Mouse (Mus musculus) left cerebral cortex, adult 2 months (tissue): ENCODE data around the gene Lingo1. TPM values are rescaled to one million over a fixed set of nuclear protein-coding genes. Genes with fewer than 3 reads are reported as not detected.

Source experiments
- DNase-seq, 2 experiments: peaks; one replicate each; pipeline ENCODE4 v3.0.0; 2021 to 2022; ENCODE audit warnings: low spot score in 2 of 2, mixed read lengths in 1 of 2; ENCODE audit errors: extremely low spot score in 1 of 2
- H3K27ac ChIP-seq: fragments of 200-600 bp; 2 replicates; pipeline ENCODE4 v1.8.1; 2022
- H3K4me3 ChIP-seq: fragments of 200-600 bp; 2 replicates; pipeline ENCODE4 v1.8.1; 2022
- CTCF ChIP-seq: fragments of 200-600 bp; IDR thresholded peaks from 2 replicates; pipeline ENCODE4 v1.8.1; 2022; ENCODE audit warnings: antibody characterized with exemption, mild to moderate bottlenecking, moderate library complexity
- intact Hi-C: fragments of 180-260 bp; cut with DNase I; formaldehyde crosslinking; loops from one replicate; pipeline ENCODE4 v1.15.1; 2025
- total RNA-seq, 2 experiments: library from RNA; stranded (reverse); gene quantifications; 2 replicates each; pipeline ENCODE4 v1.2.3; 2021

Gene Lingo1
- total RNA-seq, 2 experiments from 2014 or later: 481 to 504 TPM

- TF ChIP-seq CTCF: no peak
- DNase-seq: no peak
- Histone ChIP-seq H3K4me3 (no peak overlapping the region), H3K27ac (peak overlapping the region; percentile 91)
- intact Hi-C loops: no loop called here
Observed at GRCm38 (mm10) chr9:56661217-56661840, 134.9 kb downstream of the Lingo1 start.

- no peak overlapping the region for H3K4me3 ChIP-seq
- peak overlapping the region; percentile 91 for H3K27ac ChIP-seq
- no peak for TF ChIP-seq CTCF
- no peak for DNase-seq
- intact Hi-C loops: loop anchor here (1.0 to 5.0 kb wide), 5 partner anchors 21 to 139 kb away; partner anchors contain the start of gene Lingo1
Observed at GRCm38 (mm10) chr9:56658580-56658979, 137.7 kb downstream of the Lingo1 start.

GRCm38 (mm10) chr9:56657996-56658398 lies 138.3 kb downstream of the Lingo1 start:
- TF ChIP-seq CTCF: no peak
- H3K27ac ChIP-seq: peak overlapping the region; percentile 98

GRCm38 (mm10) chr9:56656766-56657542 lies 139.3 kb downstream of the Lingo1 start:
- no peak for TF ChIP-seq CTCF
- intact Hi-C loops: loop anchor here (5.0 kb wide), 1 partner anchor 140 kb away; the partner anchor contains the start of gene Lingo1
- peak overlapping the region; percentile 98 for H3K27ac ChIP-seq
- DNase-seq: peak; percentile 79 to 84
- no peak overlapping the region for H3K4me3 ChIP-seq

More at GRCm38 (mm10) chr9:56657996-56658398, 138.3 kb downstream of the Lingo1 start:
- no peak overlapping the region for H3K4me3 ChIP-seq
- intact Hi-C loops: loop anchor here (1.0 to 5.0 kb wide), 5 partner anchors 21 to 139 kb away; partner anchors contain the start of gene Lingo1
- DNase-seq: peak; percentile 73 to 85

GRCm38 (mm10) chr9:56655167-56655566 lies 141.1 kb downstream of the Lingo1 start:
- no peak overlapping the region for H3K4me3 ChIP-seq
- no peak for DNase-seq
- no peak for TF ChIP-seq CTCF
- peak overlapping the region; percentile 98 for H3K27ac ChIP-seq
- intact Hi-C loops: loop anchor here (5.0 kb wide), 1 partner anchor 142 kb away; the partner anchor contains the start of gene Lingo1

- peak overlapping the region; percentile 58; the same call in 1 of the 2 replicates for H3K27ac ChIP-seq
- DNase-seq: no peak
- intact Hi-C loops: no loop called here
- no peak for TF ChIP-seq CTCF
- H3K4me3 ChIP-seq: no peak overlapping the region
Observed at GRCm38 (mm10) chr9:56652551-56652950, 143.7 kb downstream of the Lingo1 start.

- TF ChIP-seq CTCF: peak; percentile 6; the same call in 1 of the 2 replicates
- intact Hi-C loops: no loop called here
- DNase-seq: no peak
- peak overlapping the region; percentile 50 for H3K27ac ChIP-seq
- no peak overlapping the region for H3K4me3 ChIP-seq
Observed at GRCm38 (mm10) chr9:56651586-56651985, 144.7 kb downstream of the Lingo1 start.

- H3K27ac ChIP-seq: peak overlapping the region; percentile 81
- H3K4me3 ChIP-seq: no peak overlapping the region
- DNase-seq: no peak
- intact Hi-C loops: loop anchor here (1.0 kb wide), 1 partner anchor 9 kb away; no protein-coding TSS in a partner anchor
- TF ChIP-seq CTCF: no peak
Observed at GRCm38 (mm10) chr9:56646227-56647025, 149.8 kb downstream of the Lingo1 start.

- peak overlapping the region; percentile 63 for H3K27ac ChIP-seq
- intact Hi-C loops: no loop called here
Observed at GRCm38 (mm10) chr9:56643474-56643873, 152.8 kb downstream of the Lingo1 start.

GRCm38 (mm10) chr9:56638226-56638905 lies 157.9 kb downstream of the Lingo1 start:
- Histone ChIP-seq H3K4me3 (no peak overlapping the region), H3K27ac (peak overlapping the region; percentile 92)
- peak; percentile 64 for TF ChIP-seq CTCF
- DNase-seq: no peak
- intact Hi-C loops: no loop called here

More at GRCm38 (mm10) chr9:56643474-56643873, 152.8 kb downstream of the Lingo1 start:
- no peak for TF ChIP-seq CTCF
- DNase-seq: no peak
- no peak overlapping the region for H3K4me3 ChIP-seq

GRCm38 (mm10) chr9:56637403-56637857 lies 158.8 kb downstream of the Lingo1 start:
- TF ChIP-seq CTCF: no peak
- DNase-seq: peak; percentile 78 to 82
- H3K27ac ChIP-seq: peak overlapping the region; percentile 98
- H3K4me3 ChIP-seq: peak overlapping the region; percentile 32
- intact Hi-C loops: loop anchor here (1.0 kb wide), 5 partner anchors 9 to 75 kb away; no protein-coding TSS in a partner anchor
